Mouse (Mus musculus) liver, embryonic 14.5 days (tissue): ENCODE data around the gene Brms1.

Source experiments
- CTCF ChIP-seq: IDR thresholded peaks from 2 replicates; pipeline ENCODE4 v1.5.1; 2016; ENCODE audit warnings: antibody characterized with exemption, low read depth, control low read depth
- EP300 ChIP-seq: IDR thresholded peaks from 2 replicates; pipeline ENCODE4 v1.6.1; 2016; ENCODE audit warnings: antibody characterized with exemption, low read depth

DNA sequence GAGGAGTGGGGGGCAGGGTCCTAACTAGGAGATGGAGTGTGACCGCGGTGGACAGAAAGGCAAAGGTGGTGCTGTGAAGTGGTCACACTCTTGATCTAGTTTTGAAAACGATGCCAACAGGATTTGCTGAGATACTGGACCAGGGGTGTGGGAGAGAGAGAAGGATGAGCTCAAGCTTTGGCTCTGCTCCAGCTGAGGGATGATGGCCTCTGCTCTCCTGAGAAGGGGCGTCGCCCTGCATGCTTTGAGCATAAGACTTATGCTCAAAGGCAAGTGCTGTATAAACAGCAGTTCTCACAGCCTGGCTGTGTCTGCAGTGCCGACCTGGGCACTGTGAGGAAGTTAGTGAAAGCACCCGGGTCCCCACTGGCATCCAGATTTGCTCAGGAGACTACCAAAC, 23.9 kb downstream of the Brms1 start:
- TF ChIP-seq CTCF (no peak), EP300 (no peak)
